Mouse (Mus musculus) WW6 (cell line): ENCODE data around the gene Stfa1.
"Not testable (repeated sequence)": the region's sequence is repeated elsewhere in the genome, so short reads cannot be mapped to it uniquely, and the experiment has no call there.

Source experiments
- DNase-seq: peaks from one replicate; pipeline ENCODE4 v3.0.0-alpha.2; 2013; ENCODE audit warnings: low read depth, low spot score

The Stfa1 gene

GRCm38 (mm10) chr16:36276796-36277195 is at the start of gene Stfa1:
Gene Stfa1, plus strand, starts transcription at chr16:36276951.
- not testable (repeated sequence) for DNase-seq

- DNase-seq, result not testable (repeated sequence)
These were observed 16.2 kb upstream of the Stfa1 start for GRCm38 (mm10) chr16:36260585-36260984.

- DNase-seq, result no peak
These were observed 12.4 kb downstream of the Stfa1 start for GRCm38 (mm10) chr16:36289140-36289539.

- DNase-seq, result no peak
These were observed 30.9 kb downstream of the Stfa1 start for GRCm38 (mm10) chr16:36307631-36308030.

DNA sequence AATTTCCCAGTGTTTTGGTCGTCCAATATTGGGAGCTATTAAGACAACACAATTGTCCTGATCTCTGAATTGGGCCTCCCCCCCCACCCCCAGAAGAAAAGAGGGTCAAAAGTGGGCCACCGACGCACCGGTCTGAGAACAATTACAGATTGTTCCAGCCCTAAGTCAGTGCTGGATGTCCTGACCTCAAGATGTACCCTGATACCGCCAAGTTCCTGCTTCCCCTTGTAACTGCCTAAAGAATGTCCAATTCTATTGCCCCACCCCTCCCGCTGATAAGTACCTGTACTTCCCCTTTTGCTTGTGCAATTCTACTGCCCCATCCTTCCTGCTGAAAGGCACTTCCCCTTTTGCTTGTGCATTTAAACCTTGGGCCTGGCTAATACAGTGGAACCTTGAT is 39.4 kb downstream of the Stfa1 start:
- DNase-seq, result not testable (repeated sequence)

GRCm38 (mm10) chr16:36319286-36319685 is 42.5 kb downstream of the Stfa1 start:
- no peak for DNase-seq

- no peak for DNase-seq
These were observed 57.5 kb downstream of the Stfa1 start, which contains the start of gene BC117090 for GRCm38 (mm10) chr16:36334232-36334631. Gene BC117090, minus strand, starts transcription at chr16:36334332.
